Mouse (Mus musculus) liver, embryonic 14.5 days (tissue): ENCODE results near the gene Armh4. TPM values are rescaled to one million over a fixed set of nuclear protein-coding genes. Genes with fewer than 3 reads are reported as not detected.

Experiments
- ATAC-seq: fragments of 200-750 bp; cut with Nextera tagmentation; 2 replicates; pipeline ENCODE4 v1.8.0; 2017; ENCODE audit warnings: moderate number of reproducible peaks, mild to moderate bottlenecking, moderate library complexity; ENCODE audit not compliant: insufficient read depth
- DNase-seq, 3 experiments: peaks; one replicate each; pipeline ENCODE4 v3.0.0-alpha.2; 2012 to 2013; ENCODE audit warnings: low read depth in 3 of 3, low spot score in 3 of 3
- H3K27ac ChIP-seq: fragments of 300-500 bp; sonication (generic); 2 replicates; pipeline ENCODE4 v1.5.1; 2014; ENCODE audit warnings: moderate library complexity, mild to moderate bottlenecking, control low read depth, inconsistent platforms
- H3K27me3 ChIP-seq: fragments of 300-500 bp; sonication (generic); 2 replicates; pipeline ENCODE4 v1.6.1; 2014; ENCODE audit warnings: mild to moderate bottlenecking, low read length, moderate library complexity; ENCODE audit not compliant: control insufficient read depth, insufficient read depth
- H3K36me3 ChIP-seq: fragments of 300-500 bp; sonication (generic); replicated peaks from 2 replicates; pipeline ENCODE4 v1.6.1; 2014; ENCODE audit warnings: low read depth; ENCODE audit not compliant: control insufficient read depth, insufficient read depth
- H3K4me1 ChIP-seq, 2 experiments: fragments of 200-500 bp in 1 of 2; fragments of 300-500 bp in 1 of 2; sonication (generic) in 1 of 2; replicated peaks; 2 replicates each; pipeline ENCODE4 v1.6.1; 2012 to 2014; ENCODE audit warnings: antibody characterized with exemption in 1 of 2, inconsistent platforms in 1 of 2, low read length in 1 of 2; ENCODE audit not compliant: control insufficient read depth in 2 of 2, insufficient read depth in 2 of 2
- H3K4me2 ChIP-seq: fragments of 300-500 bp; sonication (generic); 2 replicates; pipeline ENCODE4 v1.6.1; 2014; ENCODE audit warnings: low read depth, mild to moderate bottlenecking, control low read depth, moderate library complexity
- H3K4me3 ChIP-seq, 2 experiments: fragments of 200-500 bp in 1 of 2; fragments of 300-500 bp in 1 of 2; sonication (generic) in 1 of 2; 2 replicates each; pipeline ENCODE4 v1.5.1; 2012 to 2014; ENCODE audit warnings: low read depth in 2 of 2, low read length in 2 of 2, mild to moderate bottlenecking in 2 of 2, control low read depth in 1 of 2, inconsistent platforms in 1 of 2, moderate library complexity in 1 of 2; ENCODE audit not compliant: insufficient read depth in 1 of 2
- H3K9ac ChIP-seq: fragments of 300-500 bp; sonication (generic); replicated peaks from 2 replicates; pipeline ENCODE4 v1.6.1; 2014; ENCODE audit warnings: mild to moderate bottlenecking, control low read depth, moderate library complexity
- H3K9me3 ChIP-seq: fragments of 300-500 bp; sonication (generic); 2 replicates; pipeline ENCODE4 v1.6.1; 2016; ENCODE audit warnings: low read length, mixed read lengths; ENCODE audit not compliant: control insufficient read depth
- CTCF ChIP-seq: IDR thresholded peaks from 2 replicates; pipeline ENCODE4 v1.5.1; 2016; ENCODE audit warnings: antibody characterized with exemption, low read depth, control low read depth
- EP300 ChIP-seq: IDR thresholded peaks from 2 replicates; pipeline ENCODE4 v1.6.1; 2016; ENCODE audit warnings: antibody characterized with exemption, low read depth
- WGBS: fragments of 180-500 bp; shearing (Covaris S2); extraction: QIAGEN DNeasy Blood & Tissue Kit; methylation state at CpG from one replicate; pipeline ENCODE4 v1.1.7; 2014; ENCODE audit not compliant: insufficient replicate concordance; 5-methylcytosine and 5-hydroxymethylcytosine counted together
- polyA plus RNA-seq, 2 experiments: library from polyadenylated mRNA; depleted of rRNA in 1 of 2; stranded (reverse) in 1 of 2; unstranded in 1 of 2; fragments of >200 nt; fragmentation: Nextera tagmentation in 1 of 2; extraction: Ambion mirVana in 1 of 2; gene quantifications; 2 replicates each; pipeline versions ENCODE4 v1.2.1 to v1.2.3; 2012 to 2014

Gene Armh4
- polyA plus RNA-seq, 2 experiments = 0.22 to 0.36 TPM

- Histone ChIP-seq H3K9ac (no peak overlapping the region), H3K27me3 (no peaks in the 10 kb centered on the region), H3K36me3 (no peaks in the 10 kb centered on the region), H3K9me3 (no peaks in the 10 kb centered on the region), H3K27ac (no peak overlapping the region), H3K4me3 (no peak overlapping the region), H3K4me2 (no peak overlapping the region), H3K4me1 (no peaks in the 10 kb centered on the region)
- 80% methylated on average over 1 of the region's 1 CpGs for WGBS
- DNase-seq = no peak
- ATAC-seq = no peak
- TF ChIP-seq EP300 (no peak), CTCF (no peak)
These were observed 37.3 kb downstream of the Armh4 start for GRCm38 (mm10) chr14:49745874-49746273.

GRCm38 (mm10) chr14:49743946-49744526, 39.1 kb downstream of the Armh4 start:
- Histone ChIP-seq H3K36me3 (no peaks in the 10 kb centered on the region), H3K27me3 (no peaks in the 10 kb centered on the region), H3K4me3 (no peak overlapping the region), H3K4me2 (no peak overlapping the region), H3K27ac (no peak overlapping the region), H3K9ac (no peak overlapping the region), H3K4me1 (no peaks in the 10 kb centered on the region), H3K9me3 (no peaks in the 10 kb centered on the region)
- ATAC-seq (no peak), DNase-seq (no peak)
- no peak for TF ChIP-seq EP300
- no peak for TF ChIP-seq CTCF
- 54% methylated on average over 6 of the region's 6 CpGs for WGBS

DNA sequence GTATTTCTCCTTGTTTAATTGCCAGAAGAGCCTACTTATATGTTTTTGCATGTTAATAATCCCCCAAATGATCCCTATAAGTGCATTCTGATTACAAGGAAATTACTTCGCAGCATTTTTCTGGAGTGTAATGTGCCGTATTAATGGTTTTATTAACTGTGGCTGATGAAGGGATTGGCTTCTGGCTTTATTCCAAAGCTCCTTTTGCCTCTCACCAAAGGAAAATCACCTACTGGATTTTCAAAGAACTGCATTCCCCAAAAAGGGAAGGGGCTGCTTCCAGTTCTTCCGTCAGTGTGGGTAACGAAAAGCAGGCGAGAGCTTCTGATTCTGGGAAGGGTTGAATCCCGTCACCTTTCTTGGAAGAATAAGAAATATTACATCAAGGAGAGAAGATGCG, 43.9 kb downstream of the Armh4 start:
- no peak overlapping the region for H3K4me2 ChIP-seq
- ATAC-seq = no peak
- H3K9me3 ChIP-seq = no peaks in the 10 kb centered on the region
- 75% methylated on average over 7 of the region's 7 CpGs for WGBS
- no peak overlapping the region for H3K4me3 ChIP-seq
- no peak for TF ChIP-seq EP300
- TF ChIP-seq CTCF = no peak
- H3K9ac ChIP-seq = no peak overlapping the region
- no peak for DNase-seq
- no peaks in the 10 kb centered on the region for H3K4me1 ChIP-seq
- no peaks in the 10 kb centered on the region for H3K27me3 ChIP-seq
- H3K36me3 ChIP-seq = no peaks in the 10 kb centered on the region
- H3K27ac ChIP-seq = no peak overlapping the region

DNA sequence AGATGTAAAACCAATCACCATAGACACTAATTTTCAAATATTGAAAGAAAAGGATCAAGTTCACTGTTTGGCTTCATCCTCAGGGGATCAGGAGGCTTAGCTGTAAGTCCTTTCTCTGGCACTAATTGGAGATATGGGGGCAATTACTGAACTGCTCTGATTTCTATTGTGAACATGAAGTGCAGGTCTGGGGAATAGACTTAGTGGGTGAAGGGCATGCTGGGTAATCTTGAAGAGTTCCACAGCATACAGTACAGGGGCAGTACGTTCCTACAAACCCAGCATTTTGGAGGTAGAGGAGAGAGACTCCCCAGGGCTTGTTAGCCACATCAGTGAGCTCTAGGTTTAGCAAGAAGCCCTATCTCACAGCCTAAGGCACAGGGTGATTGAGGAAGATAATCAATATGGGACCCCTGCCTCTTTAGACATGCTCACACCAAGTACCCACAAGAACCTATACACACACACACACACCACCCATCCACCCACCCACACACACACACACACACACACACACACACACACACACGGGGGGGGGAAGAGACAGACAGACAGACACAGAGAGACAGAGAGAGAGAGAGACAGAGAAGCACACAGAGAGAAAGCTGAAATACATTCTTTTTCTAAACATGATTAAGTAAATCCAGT, 44.6 kb downstream of the Armh4 start:
- no peak overlapping the region for H3K4me2 ChIP-seq
- no peaks in the 10 kb centered on the region for H3K27me3 ChIP-seq
- TF ChIP-seq EP300 (no peak), CTCF (no peak)
- H3K4me3 ChIP-seq = no peak overlapping the region
- no peaks in the 10 kb centered on the region for H3K9me3 ChIP-seq
- no peak for DNase-seq
- ATAC-seq = no peak
- no peak overlapping the region for H3K27ac ChIP-seq
- H3K36me3 ChIP-seq = no peaks in the 10 kb centered on the region
- H3K4me1 ChIP-seq = no peaks in the 10 kb centered on the region
- no peak overlapping the region for H3K9ac ChIP-seq
- WGBS = 29% methylated on average over 2 of the region's 2 CpGs

DNA sequence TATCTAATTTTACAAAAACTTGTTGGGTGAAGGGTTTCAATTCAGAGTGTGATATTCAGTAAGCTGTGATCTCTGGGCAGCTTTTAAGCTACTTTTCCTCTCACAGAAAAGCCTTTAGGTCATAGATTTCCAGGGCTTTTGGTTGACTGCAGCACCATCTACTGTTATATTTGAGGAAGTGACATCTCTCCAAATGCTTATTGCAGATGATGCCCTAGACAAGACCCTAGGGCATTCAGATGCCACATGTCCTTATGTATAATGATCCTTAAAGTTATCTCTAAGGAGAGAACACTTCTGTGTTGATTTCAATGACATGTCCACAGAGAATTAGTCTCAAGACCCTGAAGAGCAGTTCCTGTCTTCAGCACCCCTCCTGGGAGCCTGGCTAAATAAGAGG, 49.2 kb downstream of the Armh4 start:
- H3K4me2 ChIP-seq = no peak overlapping the region
- H3K27ac ChIP-seq = no peak overlapping the region
- DNase-seq = no peak
- H3K4me1 ChIP-seq = no peaks in the 10 kb centered on the region
- H3K9ac ChIP-seq = no peak overlapping the region
- H3K36me3 ChIP-seq = no peaks in the 10 kb centered on the region
- no peak for ATAC-seq
- H3K4me3 ChIP-seq = no peak overlapping the region
- no peaks in the 10 kb centered on the region for H3K27me3 ChIP-seq
- TF ChIP-seq CTCF (no peak; the same call in 1 of the 2 replicates), EP300 (no peak)
- H3K9me3 ChIP-seq = no peaks in the 10 kb centered on the region
